Mouse (Mus musculus): ENCODE results near the gene Rreb1. TPM values are rescaled to one million over a fixed set of nuclear protein-coding genes. Genes with fewer than 3 reads are reported as not detected.

Gene Rreb1
- total and polyA plus RNA-seq, 3 experiments, result 8.1 to 34.0 TPM; not detected in 1

DNA sequence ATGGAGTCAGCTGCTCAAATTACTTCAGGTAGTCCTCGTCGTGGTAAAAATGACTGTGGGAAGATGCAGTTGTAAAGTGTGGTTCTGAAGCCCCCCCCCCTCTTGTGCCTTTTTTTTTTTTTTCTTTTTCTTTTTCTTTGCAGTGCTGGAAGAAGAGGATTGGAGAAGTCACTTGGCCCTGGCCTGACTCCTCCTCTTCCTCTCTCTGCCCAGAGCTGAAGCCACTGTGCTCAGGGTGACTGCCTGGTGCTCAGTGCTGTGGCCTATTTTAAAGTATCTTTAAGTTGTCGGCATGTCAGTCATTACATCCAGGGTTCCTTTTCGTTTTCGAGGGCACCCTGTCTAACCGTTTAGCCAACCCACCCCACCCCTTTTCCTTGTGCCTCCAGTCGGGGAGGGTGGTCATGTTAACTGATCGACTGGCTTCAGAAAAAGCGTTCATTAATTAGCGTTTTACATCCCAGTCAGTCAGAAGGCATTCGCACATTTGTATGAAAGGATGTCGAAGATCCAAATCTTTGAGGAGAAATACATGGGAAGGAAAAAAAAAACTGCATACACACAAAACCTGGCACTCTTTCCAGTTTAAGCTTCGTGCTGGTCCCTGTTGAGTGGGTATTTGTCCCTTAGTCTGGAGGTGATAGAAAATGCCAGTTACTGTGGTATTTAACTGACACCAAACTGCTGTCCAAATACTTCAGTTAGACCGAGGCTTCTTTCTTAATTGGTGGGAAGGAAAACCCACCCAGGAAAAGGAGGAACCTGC lies 76.4 kb downstream of the Rreb1 start (continued):
- TF ChIP-seq USF2 (IDR thresholded peaks at IDR 0.05; ENCODE audit: borderline replicate concordance in 1 of 2, insufficient read depth in 1 of 2, low read depth in 1 of 2, low read length in 2 of 2), result 0 out of 4 replicates have a peak, but pooled peaks of 1 of the 2 experiments have one; percentile 34
- TF ChIP-seq BHLHE40 (IDR thresholded peaks at IDR 0.05; ENCODE audit: borderline replicate concordance, low read depth, low read length), result no peak
- peak; percentile 99 for TF ChIP-seq ZMIZ1 (IDR thresholded peaks at IDR 0.05; ENCODE audit: low read depth, low read length)
- TF ChIP-seq UBTF (IDR thresholded peaks at IDR 0.05; ENCODE audit: borderline replicate concordance, insufficient read depth, low read depth, low read length), result 0 out of 2 replicates have a peak, but pooled peaks have one; percentile 67
- peak; percentile 25; the same call in 1 of the 2 replicates for TF ChIP-seq MYC (IDR thresholded peaks at IDR 0.05; ENCODE audit: low read depth, low read length)
- TF ChIP-seq MAFK (IDR thresholded peaks at IDR 0.05; ENCODE audit: borderline replicate concordance, low read depth, low read length), result 0 out of 2 replicates have a peak, but pooled peaks have one; percentile 18
- TF ChIP-seq TBP (IDR thresholded peaks at IDR 0.05; ENCODE audit: low read depth, low read length), result peak; percentile 97
- 0 out of 2 replicates have a peak, but pooled peaks have one; percentile 46 for TF ChIP-seq JUND (IDR thresholded peaks at IDR 0.05; ENCODE audit: low read depth, low read length)
- peak; percentile 82 for TF ChIP-seq CHD1 (IDR thresholded peaks at IDR 0.05; ENCODE audit: low read depth, low read length)
- TF ChIP-seq MYB (IDR thresholded peaks at IDR 0.05; ENCODE audit: low read depth, low read length), result peak; percentile 94
- TF ChIP-seq NELFE (IDR thresholded peaks at IDR 0.05; ENCODE audit: low read depth, low read length), result peak; percentile 81

- H3K36me3 ChIP-seq (ENCODE audit: control insufficient read depth in 1 of 2, insufficient read depth in 2 of 2, low read length in 2 of 2), result peaks cover 0 to 50% of the 10 kb centered on the region in 2 experiments; a peak in 2 of 4 replicates
- H3K4me3 ChIP-seq (ENCODE audit: control insufficient read depth in 1 of 2, insufficient read depth in 1 of 2, low read depth in 2 of 2, low read length in 2 of 2), result peak overlapping the region; percentile 50 to 63; a peak in 3 of 4 replicates
- H3K4me1 ChIP-seq (ENCODE audit: control insufficient read depth in 1 of 2, insufficient read depth in 2 of 2, low read length in 2 of 2), result peaks cover 39% of the 10 kb centered on the region in 2 experiments
- peak overlapping the region; percentile 84 for H3K9ac ChIP-seq (ENCODE audit: control insufficient read depth, low read depth, low read length, poor library complexity, severe bottlenecking)
- no peaks in the 10 kb centered on the region for H3K27me3 ChIP-seq (ENCODE audit: control insufficient read depth in 1 of 2, insufficient read depth in 2 of 2, low read length in 2 of 2)
- H3K9me3 ChIP-seq (replicated peaks; ENCODE audit: insufficient read depth, low read length), result no peaks in the 10 kb centered on the region
- DNase-seq (ENCODE audit: low read depth, low spot score), result no peak
- H3K79me2 ChIP-seq (ENCODE audit: control insufficient read depth, insufficient read depth, low read length, poor library complexity), result peaks cover 33% of the 10 kb centered on the region
- no peak; a peak in 1 of 4 replicates for TF ChIP-seq POLR2A (IDR thresholded peaks at IDR 0.05; ENCODE audit: control insufficient read depth in 1 of 2, insufficient read depth in 1 of 2, low read depth in 1 of 2, low read length in 2 of 2, poor library complexity in 1 of 2)
- TF ChIP-seq ZMIZ1 (IDR thresholded peaks at IDR 0.05; ENCODE audit: low read depth, low read length), result peak; percentile 77
- TF ChIP-seq MAX (IDR thresholded peaks at IDR 0.05; ENCODE audit: low read length), result 0 out of 2 replicates have a peak, but pooled peaks have one; percentile 0
- TF ChIP-seq HCFC1 (IDR thresholded peaks at IDR 0.05; ENCODE audit: low read depth, low read length), result peak; percentile 12; the same call in 1 of the 2 replicates
- no peak; the same call in 1 of the 2 replicates for TF ChIP-seq KAT2A (conservative IDR thresholded peaks at IDR 0.05; ENCODE audit: low read depth, low read length)
- TF ChIP-seq TBP (IDR thresholded peaks at IDR 0.05; ENCODE audit: low read depth, low read length), result no peak
- TF ChIP-seq MXI1 (IDR thresholded peaks at IDR 0.05; ENCODE audit: low read depth, low read length), result peak; percentile 48
- no peak for TF ChIP-seq USF2 (IDR thresholded peaks at IDR 0.05; ENCODE audit: borderline replicate concordance in 1 of 2, insufficient read depth in 1 of 2, low read depth in 1 of 2, low read length in 2 of 2)
- TF ChIP-seq E2F4 (IDR thresholded peaks at IDR 0.05; ENCODE audit: borderline replicate concordance, low read depth, low read length), result no peak
- TF ChIP-seq RCOR1 (IDR thresholded peaks at IDR 0.05; ENCODE audit: low read depth, low read length), result no peak
- no peak for TF ChIP-seq ZKSCAN1 (IDR thresholded peaks at IDR 0.05; ENCODE audit: low read depth, low read length)
- peak; percentile 85; the same call in 1 of the 2 replicates for TF ChIP-seq CHD1 (IDR thresholded peaks at IDR 0.05; ENCODE audit: low read depth, low read length)
- no peak for TF ChIP-seq UBTF (IDR thresholded peaks at IDR 0.05; ENCODE audit: borderline replicate concordance, insufficient read depth, low read depth, low read length)
- TF ChIP-seq SIN3A (IDR thresholded peaks at IDR 0.05; ENCODE audit: low read length), result peak; percentile 62; the same call in 1 of the 2 replicates
- no peak for TF ChIP-seq USF1 (IDR thresholded peaks at IDR 0.05; ENCODE audit: low read depth, low read length)
- no peak for TF ChIP-seq MEF2A (IDR thresholded peaks at IDR 0.05; ENCODE audit: extremely low read depth, insufficient replicate concordance, low read depth, low read length, poor library complexity, severe bottlenecking)
- TF ChIP-seq MYC (IDR thresholded peaks at IDR 0.05; ENCODE audit: low read depth, low read length), result 0 out of 2 replicates have a peak, but pooled peaks have one; percentile 28
- TF ChIP-seq ZNF384 (IDR thresholded peaks at IDR 0.05; ENCODE audit: low read depth, low read length), result peak; percentile 92
- peak in 1 of 2 experiments; percentile 19; a peak in 1 of 4 replicates for TF ChIP-seq EP300 (IDR thresholded peaks at IDR 0.05; ENCODE audit: low read depth in 1 of 2, low read length in 2 of 2)
- TF ChIP-seq TAL1 (IDR thresholded peaks at IDR 0.05; ENCODE audit: low read length), result no peak
- peak; percentile 29; the same call in 1 of the 2 replicates for TF ChIP-seq MAFK (IDR thresholded peaks at IDR 0.05; ENCODE audit: borderline replicate concordance, low read depth, low read length)
- 0 out of 2 replicates have a peak, but pooled peaks have one; percentile 11 for TF ChIP-seq ETS1 (IDR thresholded peaks at IDR 0.05; ENCODE audit: low read depth, low read length)
- TF ChIP-seq TCF12 (IDR thresholded peaks at IDR 0.05; ENCODE audit: low read depth, low read length), result peak; percentile 45; the same call in 1 of the 2 replicates
- peak; percentile 47 for TF ChIP-seq NELFE (IDR thresholded peaks at IDR 0.05; ENCODE audit: low read depth, low read length)
- H3K27ac ChIP-seq (ENCODE audit: control insufficient read depth, low read depth, low read length), result peak overlapping the region; percentile 95
Measured at GRCm38 (mm10) chr13:37855221-37855757, 77.1 kb downstream of the Rreb1 start.
